Mouse (Mus musculus) olfactory bulb, adult 2 months (tissue): ENCODE data around the gene Pikfyve. TPM values are rescaled to one million over a fixed set of nuclear protein-coding genes. Genes with fewer than 3 reads are reported as not detected.

Experiments used
- H3K27ac ChIP-seq: fragments of 200-500 bp; 2 replicates; pipeline ENCODE4 v1.5.1; 2012; ENCODE audit warnings: low read depth, low read length; ENCODE audit not compliant: insufficient read depth
- H3K4me1 ChIP-seq: fragments of 200-500 bp; 2 replicates; pipeline ENCODE4 v1.6.1; 2012; ENCODE audit warnings: low read length; ENCODE audit not compliant: control insufficient read depth, insufficient read depth
- H3K4me3 ChIP-seq: fragments of 200-500 bp; 2 replicates; pipeline ENCODE4 v1.5.1; 2012; ENCODE audit warnings: mild to moderate bottlenecking, low read depth, low read length, moderate library complexity; ENCODE audit not compliant: insufficient read depth
- CTCF ChIP-seq: fragments of 200-500 bp; IDR thresholded peaks from 2 replicates; pipeline ENCODE4 v1.5.1; 2012; ENCODE audit warnings: low read depth, mild to moderate bottlenecking, low read length, moderate library complexity; ENCODE audit not compliant: insufficient read depth
- POLR2A ChIP-seq: fragments of 200-500 bp; IDR thresholded peaks from 2 replicates; pipeline ENCODE4 v1.6.1; 2012; ENCODE audit warnings: mild to moderate bottlenecking, low read depth, low read length, moderate library complexity; ENCODE audit not compliant: insufficient read depth
- WGBS: fragments of 180-500 bp; shearing (Covaris S2); methylation state at CpG from one replicate; pipeline ENCODE4 v1.1.7; 2018; 5-methylcytosine and 5-hydroxymethylcytosine counted together
- polyA plus RNA-seq: library from polyadenylated mRNA; stranded (reverse); fragments of >200 nt; gene quantifications from 2 replicates; pipeline ENCODE4 v1.2.4, GENCODE M21; 2012; ENCODE audit warnings: low replicate concordance; ENCODE audit not compliant: missing spikeins, insufficient read depth, insufficient read length

Pikfyve gene
- polyA plus RNA-seq, 1 experiment, result not detected

GRCm38 (mm10) chr1:65245637-65246036 is 59.2 kb downstream of the Pikfyve start:
- TF ChIP-seq CTCF (no peak), POLR2A (no peak)
- Histone ChIP-seq H3K27ac (no peak overlapping the region), H3K4me1 (no peaks in the 10 kb centered on the region), H3K4me3 (no peak overlapping the region)
- WGBS, result 86% methylated on average over 1 of the region's 1 CpGs

GRCm38 (mm10) chr1:65280461-65280860 is 94.0 kb downstream of the Pikfyve start:
- 37% methylated on average over 3 of the region's 3 CpGs for WGBS
- TF ChIP-seq POLR2A (no peak), CTCF (no peak)
- H3K4me1 ChIP-seq, result no peaks in the 10 kb centered on the region
- no peak overlapping the region for H3K27ac ChIP-seq
- no peak overlapping the region for H3K4me3 ChIP-seq

GRCm38 (mm10) chr1:65281756-65282155 is 95.3 kb downstream of the Pikfyve start, which contains the start of gene Pth2r:
Gene Pth2r, plus strand, starts transcription at chr1:65282056.
- H3K27ac ChIP-seq, result no peak within 1 kb of the TSS
- no peaks in the 10 kb centered on the region for H3K4me1 ChIP-seq
- WGBS, result 74% methylated on average over 6 of the region's 6 CpGs
- no peak for TF ChIP-seq POLR2A
- no peak for TF ChIP-seq CTCF
- no peak within 1 kb of the TSS for H3K4me3 ChIP-seq

- no peak overlapping the region for H3K4me3 ChIP-seq
- no peak for TF ChIP-seq CTCF
- no peak for TF ChIP-seq POLR2A
- no peak overlapping the region for H3K27ac ChIP-seq
- H3K4me1 ChIP-seq, result no peaks in the 10 kb centered on the region
- WGBS, result 10% methylated on average over 6 of the region's 6 CpGs
Observed at GRCm38 (mm10) chr1:65282766-65283165, 96.3 kb downstream of the Pikfyve start.

GRCm38 (mm10) chr1:65308476-65308875 is 122.0 kb downstream of the Pikfyve start:
- Histone ChIP-seq H3K27ac (no peak overlapping the region), H3K4me3 (no peak overlapping the region), H3K4me1 (peaks cover 8% of the 10 kb centered on the region)
- 90% methylated on average over 3 of the region's 3 CpGs for WGBS
- TF ChIP-seq POLR2A (no peak), CTCF (no peak)

- WGBS, result 1% methylated on average over 29 of the region's 29 CpGs
- TF ChIP-seq CTCF (no peak), POLR2A (no peak)
Observed at GRCm38 (mm10) chr1:65311214-65311933, 124.9 kb downstream of the Pikfyve start.

GRCm38 (mm10) chr1:65312118-65312517 is 125.6 kb downstream of the Pikfyve start:
- TF ChIP-seq POLR2A, result no peak
- TF ChIP-seq CTCF, result no peak
- Histone ChIP-seq H3K27ac (no peak overlapping the region), H3K4me1 (peaks cover 8% of the 10 kb centered on the region), H3K4me3 (no peak overlapping the region)
- WGBS, result 6% methylated on average over 7 of the region's 7 CpGs

More at GRCm38 (mm10) chr1:65311214-65311933, 124.9 kb downstream of the Pikfyve start:
- peak overlapping the region; percentile 34 for H3K4me3 ChIP-seq
- peaks cover 8% of the 10 kb centered on the region for H3K4me1 ChIP-seq
- no peak overlapping the region for H3K27ac ChIP-seq

GRCm38 (mm10) chr1:65312896-65313295 is 126.4 kb downstream of the Pikfyve start:
- 55% methylated on average over 2 of the region's 2 CpGs for WGBS
- no peak for TF ChIP-seq CTCF
- TF ChIP-seq POLR2A, result no peak
- Histone ChIP-seq H3K27ac (no peak overlapping the region), H3K4me1 (peaks cover 8% of the 10 kb centered on the region), H3K4me3 (no peak overlapping the region)
